Mouse (Mus musculus) adrenal gland, postnatal 10 days (tissue): Measurements from ENCODE around the gene Trappc13. TPM values are rescaled to one million over a fixed set of nuclear protein-coding genes. Genes with fewer than 3 reads are reported as not detected.

Experiments used
- DNase-seq: peaks from one replicate; pipeline ENCODE4 v3.0.0; 2021; ENCODE audit warnings: mixed read lengths
- total RNA-seq, 2 experiments: library from RNA; stranded (reverse); gene quantifications; 2 replicates each; pipeline ENCODE4 v1.2.3; 2021

Gene Trappc13
- total RNA-seq, 2 experiments from 2014 or later, result 47.1 to 51.4 TPM

DNA sequence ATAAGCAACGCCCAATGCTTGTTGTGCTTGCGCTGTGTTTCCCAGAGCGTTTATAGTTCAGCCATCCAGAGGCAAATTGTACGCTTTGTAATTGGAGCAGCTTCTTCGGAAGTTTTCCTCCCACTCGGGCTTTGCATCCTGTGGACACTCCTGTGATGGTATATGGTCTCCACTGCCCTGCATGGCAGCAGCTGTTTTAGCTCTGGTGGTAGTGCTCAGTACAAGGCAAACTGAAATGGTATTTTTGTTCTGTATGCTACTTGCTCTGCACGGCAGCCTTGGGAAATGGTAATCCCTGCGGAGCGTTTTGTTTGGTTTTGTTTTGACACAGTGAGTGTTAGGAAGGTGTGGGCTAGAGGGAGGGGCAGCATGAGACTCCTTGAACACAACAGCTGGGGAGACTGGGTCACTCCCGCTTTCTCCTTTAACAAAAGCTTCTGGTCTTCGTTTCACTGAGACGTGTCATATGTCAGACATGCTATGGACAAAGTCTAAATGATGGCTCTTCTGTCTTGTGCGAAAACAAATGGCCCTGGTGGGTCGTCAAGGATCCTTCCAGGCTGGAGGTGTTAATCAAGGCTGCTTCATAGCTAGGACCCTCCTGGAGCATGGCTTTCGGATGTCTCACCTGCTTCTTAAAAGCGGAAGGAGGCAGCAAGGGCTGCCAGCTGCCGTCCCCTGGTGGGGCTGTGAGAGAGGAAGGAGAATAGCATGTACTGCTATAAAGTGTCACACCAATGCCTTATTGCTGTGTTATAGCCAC is 56.0 kb downstream of the Trappc13 start:
- DNase-seq, result no peak

DNA sequence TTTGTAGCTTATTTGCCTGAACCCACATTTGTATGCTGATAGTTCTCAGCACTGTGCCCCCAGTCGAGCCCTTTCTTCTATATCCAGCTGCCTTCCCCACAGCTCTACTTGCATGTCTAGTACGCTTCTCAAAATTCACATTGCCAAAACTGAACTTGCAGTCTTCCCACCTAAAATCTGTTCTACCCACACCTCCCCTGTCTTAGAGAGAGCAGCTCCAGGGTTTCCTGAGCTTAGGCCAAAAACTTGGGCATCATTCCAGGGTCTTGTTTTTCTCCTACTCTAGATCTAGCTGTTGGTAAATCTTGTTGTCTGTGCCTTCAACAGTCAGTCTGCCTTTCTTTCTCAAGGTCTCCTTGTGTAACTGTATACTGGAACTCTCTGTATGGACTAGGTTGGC is 63.4 kb downstream of the Trappc13 start:
- DNase-seq, result peak; percentile 12

DNA sequence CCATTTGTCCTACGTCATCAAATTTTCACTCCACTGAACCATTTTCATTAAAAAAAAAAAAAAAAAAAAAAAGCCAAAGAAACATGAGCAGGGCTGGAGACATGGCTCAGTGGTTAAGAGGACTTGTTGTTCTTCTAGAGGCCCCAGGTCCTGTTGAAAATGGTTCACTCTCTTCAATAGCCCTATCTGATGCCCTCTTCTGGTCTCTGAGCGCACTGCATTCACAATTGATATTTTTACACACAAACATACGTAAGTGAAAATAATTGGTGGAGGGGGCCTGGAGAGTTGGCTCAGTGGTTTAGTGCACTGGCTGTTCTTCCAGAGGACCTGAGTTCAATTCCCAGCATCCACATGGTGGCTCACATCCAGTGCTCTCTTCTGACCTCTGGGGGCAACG is 64.5 kb downstream of the Trappc13 start:
- no peak for DNase-seq

DNA sequence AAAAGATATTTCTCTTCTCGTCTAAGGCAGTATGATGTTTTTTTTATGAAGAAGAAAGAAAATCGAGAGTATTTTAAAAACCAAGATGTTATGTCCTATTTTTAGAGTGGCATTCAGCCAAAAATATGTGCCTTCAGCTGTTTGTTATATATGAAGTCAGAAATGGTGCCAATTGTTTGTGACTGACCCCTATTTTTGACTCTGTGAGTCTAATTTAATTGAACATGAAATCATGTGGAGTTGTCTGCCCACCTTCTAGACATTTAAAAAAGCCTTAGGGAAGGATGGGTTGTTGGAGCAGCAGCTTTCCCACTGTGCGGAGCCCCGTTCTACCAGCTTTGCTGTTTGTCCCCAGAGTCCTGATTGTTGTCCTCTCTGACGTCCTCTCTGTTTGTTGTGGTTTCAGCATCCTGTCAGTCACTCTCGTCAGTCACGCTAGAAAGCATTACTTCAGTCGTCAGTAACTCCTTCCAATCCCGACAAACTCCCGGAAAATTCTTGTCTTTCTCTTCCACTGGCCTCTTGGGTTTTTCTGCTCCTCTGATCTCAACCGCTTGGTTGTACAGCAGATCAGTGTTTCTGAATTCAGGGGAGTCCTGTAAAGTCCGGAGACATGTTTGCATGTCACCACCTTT is 65.9 kb downstream of the Trappc13 start:
- DNase-seq, result no peak

DNA sequence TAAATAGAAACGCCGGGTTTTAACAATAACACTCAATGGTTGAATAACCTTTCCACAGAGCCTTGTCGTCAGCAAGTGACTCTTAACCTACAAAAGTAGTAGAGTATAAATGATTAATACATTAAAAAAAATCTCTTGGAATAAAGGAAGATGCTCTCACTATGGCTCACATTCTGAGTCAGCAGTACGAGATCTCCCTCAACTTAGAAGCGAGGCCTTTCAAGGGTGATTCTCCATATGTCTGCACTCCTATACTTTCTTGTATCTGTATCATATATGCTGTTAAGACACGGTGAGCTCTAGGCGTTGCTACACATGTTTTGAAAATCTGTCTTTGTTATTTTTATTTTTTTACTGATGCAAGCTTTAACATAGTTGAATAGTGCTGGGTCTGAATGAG is 67.7 kb downstream of the Trappc13 start:
- no peak for DNase-seq

DNA sequence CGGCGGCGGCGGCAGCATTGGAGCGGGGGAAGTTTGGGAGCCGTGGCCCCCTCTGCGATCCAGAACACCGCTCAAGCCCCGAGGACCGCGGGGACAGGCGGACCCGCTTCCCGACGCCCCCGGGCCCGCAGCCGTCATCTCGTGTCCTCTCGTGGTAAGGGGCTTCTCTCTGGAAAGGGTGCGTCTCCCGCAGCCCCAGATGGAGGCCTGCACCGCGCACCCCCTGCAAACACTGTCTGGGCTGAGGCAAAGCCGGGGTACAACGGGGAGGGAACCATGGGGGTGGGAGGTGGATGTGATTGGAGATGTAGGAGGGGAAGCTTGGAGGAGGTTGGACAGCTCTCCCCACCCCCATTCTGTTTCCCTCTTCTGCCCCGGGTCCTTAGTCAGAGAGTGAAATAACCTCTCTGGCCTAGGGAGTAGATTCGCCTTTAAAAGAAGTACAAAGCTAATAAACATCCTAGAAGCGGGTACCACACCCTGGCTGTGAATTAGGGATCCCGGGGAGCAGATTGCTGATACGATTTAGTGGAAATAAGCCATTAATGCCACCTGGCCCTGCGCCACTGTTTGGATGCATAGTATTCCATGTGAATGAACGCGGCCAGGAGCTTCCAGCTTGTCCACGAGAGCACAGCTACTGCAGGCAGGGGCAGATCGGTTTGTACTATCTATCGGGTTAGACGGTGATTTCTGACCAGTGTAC is 68.3 kb downstream of the Trappc13 start:
- DNase-seq, result peak; percentile 43

DNA sequence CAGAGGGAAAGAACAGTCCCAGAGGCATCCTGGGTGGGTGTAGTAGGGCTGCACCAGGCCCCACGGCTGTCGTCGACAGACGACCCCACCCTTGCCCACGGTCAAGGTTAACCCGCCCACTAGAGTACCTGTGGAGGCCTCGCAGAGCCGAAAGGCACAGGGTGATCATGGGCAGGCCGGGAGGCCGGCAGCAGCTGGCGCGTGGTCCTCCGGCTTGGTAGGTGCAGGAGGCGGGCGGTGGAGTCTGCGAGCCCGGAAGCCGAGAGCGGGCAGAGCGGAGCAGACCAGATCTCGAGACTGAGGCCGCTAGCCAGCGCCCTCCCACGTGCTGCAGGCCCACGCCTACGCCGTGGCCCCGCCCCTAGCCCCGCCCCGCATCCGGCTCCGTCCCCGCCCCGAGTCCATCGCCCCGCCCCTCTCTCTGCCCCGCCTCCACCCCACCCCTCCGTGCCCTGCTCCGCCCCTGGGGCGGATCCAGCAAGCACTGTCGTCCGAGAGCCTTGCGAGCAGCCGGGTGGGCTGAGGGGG is 68.9 kb downstream of the Trappc13 start, which contains the start of the genes Nln and Sgtb:
Gene Nln, minus strand, starts transcription at position 327 of the 528 bp plus-strand sequence.
Gene Sgtb, plus strand, starts transcription at position 454 of the 528 bp plus-strand sequence.
- peak; percentile 94 for DNase-seq

DNA sequence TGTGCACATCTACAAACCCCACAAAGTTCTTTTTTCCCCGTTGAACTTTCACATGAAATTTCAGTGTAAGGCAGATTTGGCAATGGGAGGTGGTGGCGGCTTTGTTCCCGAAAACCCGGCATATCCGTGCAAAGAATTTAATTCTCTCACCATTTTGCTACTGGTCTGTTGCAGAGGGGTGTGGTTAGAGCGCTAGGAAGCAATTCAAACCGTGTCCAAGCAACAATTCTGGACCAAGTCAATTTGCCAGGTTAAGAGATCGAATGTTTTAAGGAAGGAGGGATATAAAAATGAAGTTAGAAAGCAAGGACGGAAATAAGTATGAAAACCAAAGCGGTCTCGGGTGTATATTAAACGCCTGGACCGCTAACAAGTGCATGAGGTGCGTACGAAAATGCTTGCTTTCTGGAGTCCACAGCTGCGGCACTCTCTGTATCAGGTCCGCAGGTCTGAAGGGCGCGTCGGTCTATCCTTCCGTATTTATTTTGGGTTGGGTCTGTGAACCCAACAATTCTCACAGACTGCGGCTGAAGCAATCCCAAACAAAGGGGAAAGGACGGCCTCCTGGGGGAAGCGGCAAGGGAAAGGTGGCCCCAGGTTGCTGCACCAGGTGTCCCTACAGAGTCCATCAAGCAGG is 69.5 kb downstream of the Trappc13 start:
- DNase-seq, result peak; percentile 29

DNA sequence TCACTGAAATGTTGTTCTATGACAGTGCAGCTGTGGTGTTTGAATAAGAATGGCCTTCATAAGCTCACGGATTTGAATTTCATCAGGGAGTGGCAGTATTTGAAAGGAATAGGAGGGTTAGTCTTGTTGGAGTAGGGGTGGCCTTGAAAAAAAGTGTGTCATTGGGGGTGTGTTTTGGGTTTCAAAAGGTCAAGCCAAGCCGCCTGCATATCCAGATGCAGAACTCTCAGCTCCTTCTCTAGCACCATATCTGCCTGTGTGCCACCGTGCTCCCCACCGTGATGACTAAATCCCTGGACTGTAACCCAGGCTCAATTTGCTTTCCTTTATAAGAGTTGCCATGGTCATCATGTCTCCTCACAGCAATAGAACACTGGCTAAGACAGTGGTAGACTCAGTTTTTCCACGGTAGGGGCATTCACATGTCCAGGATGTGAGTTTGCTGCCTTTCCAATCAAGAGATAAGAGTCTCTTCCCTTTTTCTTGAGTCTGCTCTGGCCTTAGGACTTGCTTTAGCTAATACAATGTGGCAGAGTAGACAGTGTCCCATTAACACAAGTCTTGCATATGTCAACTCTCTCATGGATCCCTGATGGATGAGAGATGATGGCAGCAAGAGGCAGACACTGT is 76.5 kb downstream of the Trappc13 start:
- DNase-seq, result no peak

DNA sequence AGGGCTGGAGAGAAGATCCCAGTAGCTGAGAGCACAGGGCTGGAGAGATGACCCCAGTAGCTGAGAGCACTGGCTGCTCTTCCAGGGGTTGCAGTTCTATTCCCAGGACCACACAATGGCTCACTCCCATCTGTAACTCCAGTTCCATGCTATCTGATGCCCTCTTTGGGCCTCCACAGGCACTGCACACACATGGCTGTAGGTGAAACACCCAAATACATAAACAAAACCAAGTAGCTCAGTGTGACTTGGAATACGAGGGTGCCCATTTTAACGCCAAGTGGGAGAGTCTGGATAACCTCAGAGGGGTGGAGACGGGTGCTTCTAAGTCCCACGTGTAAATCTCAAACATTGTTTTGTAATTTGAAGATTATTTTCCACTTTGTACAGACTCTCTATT is 77.9 kb downstream of the Trappc13 start:
- DNase-seq, result no peak

DNA sequence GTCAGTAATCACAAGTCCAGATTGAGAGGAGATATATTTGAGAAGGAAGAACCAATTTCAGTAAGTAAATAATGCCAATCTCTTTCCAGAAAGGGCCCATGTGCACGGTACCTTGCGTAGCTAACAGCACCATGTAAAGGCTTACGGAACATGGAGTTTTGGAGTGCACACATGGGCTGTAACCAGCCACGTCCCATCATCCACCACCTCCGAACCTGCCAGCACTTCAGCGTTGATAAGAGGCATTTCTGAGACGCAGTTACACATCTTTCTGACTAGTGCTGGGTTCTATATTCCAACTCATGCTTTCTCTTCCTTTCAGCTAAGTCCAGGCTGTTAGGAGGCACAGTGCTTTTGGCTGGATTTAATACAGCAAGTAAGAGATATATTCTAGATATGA is 81.1 kb downstream of the Trappc13 start:
- DNase-seq, result no peak

DNA sequence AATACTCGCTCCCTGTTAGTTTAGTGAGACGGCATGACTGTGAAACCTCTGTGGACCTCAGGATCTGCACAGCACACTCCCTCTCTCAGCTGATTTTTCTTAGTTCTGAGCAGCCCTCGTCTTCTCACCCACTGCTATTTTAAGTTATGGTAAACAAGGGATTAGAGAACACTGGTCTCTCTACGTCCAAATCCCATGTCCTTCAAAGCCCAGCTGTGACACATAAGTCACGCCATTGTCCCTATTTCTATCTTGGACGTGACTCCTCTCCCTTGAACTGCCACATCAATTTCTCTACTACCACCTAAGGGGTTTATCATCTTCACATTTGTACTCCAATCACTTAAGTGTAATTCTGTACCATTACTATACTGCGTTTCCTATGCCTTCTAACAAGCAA is 82.3 kb downstream of the Trappc13 start:
- DNase-seq, result no peak

DNA sequence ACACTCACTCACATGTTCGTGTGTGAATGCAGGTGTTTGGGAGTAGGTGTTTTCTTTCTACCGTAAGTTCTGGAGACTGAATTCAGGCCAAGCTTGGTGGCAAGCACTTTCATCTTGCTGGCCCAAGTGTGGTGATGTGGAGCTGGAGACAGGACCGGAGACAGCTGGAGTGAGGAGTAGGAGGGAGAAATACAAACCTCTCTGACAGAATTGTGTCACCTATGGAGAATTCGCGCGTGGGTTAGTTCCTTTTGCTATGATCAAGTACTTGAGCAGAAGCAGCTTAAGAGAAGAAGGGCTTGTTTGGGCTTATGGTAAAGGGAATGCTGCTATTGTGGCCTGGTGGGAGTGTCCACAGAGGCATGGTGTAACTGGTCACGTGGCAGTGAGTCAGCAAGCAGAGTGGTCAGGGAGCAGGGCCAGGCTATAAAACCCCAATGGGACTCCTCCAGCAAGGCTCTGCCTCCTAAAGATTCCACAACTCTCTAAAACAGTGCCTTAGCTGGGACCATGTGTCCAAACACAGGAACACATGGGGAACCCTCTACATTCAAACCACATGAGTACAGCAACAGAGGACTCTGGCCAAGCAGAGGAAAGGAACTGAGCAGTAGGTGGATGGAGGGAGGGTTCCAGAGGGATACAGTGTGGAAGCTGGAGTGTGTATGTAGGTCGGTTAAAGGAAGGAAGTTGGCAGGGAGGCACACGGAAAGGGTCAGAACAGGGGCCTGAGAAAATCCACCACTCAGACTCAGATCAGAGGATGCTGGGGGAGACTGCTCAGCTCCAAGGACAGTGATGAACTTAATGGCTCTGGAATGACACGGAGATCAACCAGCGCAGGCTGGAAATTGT is 83.5 kb downstream of the Trappc13 start:
- DNase-seq, result peak; percentile 59

Other genes with a start within 250 kb of the Trappc13 start
- 10 to 100 TPM; 27.2 to 28.4 TPM for gene Nln, start 68.9 kb downstream of the Trappc13 start, total RNA-seq
- 1 to 10 TPM; 5.2 to 7.6 TPM for gene Sgtb, start 68.7 kb downstream of the Trappc13 start, total RNA-seq
- gene Trim23, start 328 bp upstream of the Trappc13 start, total RNA-seq, result 10 to 100 TPM; 19.2 to 20.3 TPM
- gene Cenpk, start 50.1 kb upstream of the Trappc13 start, total RNA-seq, result 1 to 10 TPM; 6.7 to 7.7 TPM
- 10 to 100 TPM; 15.0 to 18.3 TPM for gene Ppwd1, start 50.4 kb upstream of the Trappc13 start, total RNA-seq
- 1 to 10 TPM; 3.7 to 5.1 TPM for gene Adamts6, start 109.4 kb upstream of the Trappc13 start, total RNA-seq